Mouse (Mus musculus) midbrain, embryonic 16.5 days (tissue): ENCODE measurements around the gene Srgap3. TPM values are rescaled to one million over a fixed set of nuclear protein-coding genes. Genes with fewer than 3 reads are reported as not detected.

ENCODE experiments used
- ATAC-seq: fragments of 200-750 bp; cut with Nextera tagmentation; 2 replicates; pipeline ENCODE4 v1.8.0; 2017; ENCODE audit warnings: moderate TSS enrichment
- H3K27ac ChIP-seq: fragments of 300-500 bp; sonication (generic); 2 replicates; pipeline ENCODE4 v1.5.1; 2014; ENCODE audit warnings: mild to moderate bottlenecking, low read length, mixed read lengths
- H3K27me3 ChIP-seq: fragments of 300-500 bp; sonication (generic); 2 replicates; pipeline ENCODE4 v1.6.1; 2014; ENCODE audit warnings: low read depth, low read length, mixed read lengths; ENCODE audit not compliant: control insufficient read depth, insufficient read depth
- H3K36me3 ChIP-seq: fragments of 300-500 bp; sonication (generic); 2 replicates; pipeline ENCODE4 v1.6.1; 2014; ENCODE audit warnings: mild to moderate bottlenecking, low read length, moderate library complexity, mixed read lengths; ENCODE audit not compliant: control insufficient read depth, insufficient read depth
- H3K4me1 ChIP-seq: fragments of 300-500 bp; sonication (generic); 2 replicates; pipeline ENCODE4 v1.6.1; 2014; ENCODE audit warnings: mild to moderate bottlenecking, low read length, mixed read lengths; ENCODE audit not compliant: control insufficient read depth, insufficient read depth
- H3K4me2 ChIP-seq: fragments of 300-500 bp; sonication (generic); 2 replicates; pipeline ENCODE4 v1.6.1; 2014; ENCODE audit warnings: mild to moderate bottlenecking, low read length, mixed read lengths
- H3K4me3 ChIP-seq: fragments of 300-500 bp; sonication (generic); 2 replicates; pipeline ENCODE4 v1.5.1; 2014; ENCODE audit warnings: low read depth, mild to moderate bottlenecking, low read length, moderate library complexity, mixed read lengths
- H3K9ac ChIP-seq: fragments of 300-500 bp; sonication (generic); 2 replicates; pipeline ENCODE4 v1.6.1; 2014; ENCODE audit warnings: low read depth, low read length, mixed read lengths
- H3K9me3 ChIP-seq: fragments of 300-500 bp; sonication (generic); replicated peaks from 2 replicates; pipeline ENCODE4 v1.6.1; 2014; ENCODE audit warnings: mild to moderate bottlenecking, low read length, mixed read lengths; ENCODE audit not compliant: control insufficient read depth, poor library complexity, severe bottlenecking
- WGBS: fragments of 180-500 bp; shearing (Covaris S2); extraction: QIAGEN DNeasy Blood & Tissue Kit; methylation state at CpG from one replicate; pipeline ENCODE4 v1.1.7; 2014; 5-methylcytosine and 5-hydroxymethylcytosine counted together
- polyA plus RNA-seq: library from polyadenylated mRNA; unstranded; fragments of >200 nt; fragmentation: Nextera tagmentation; extraction: Ambion mirVana; gene quantifications from 2 replicates; pipeline ENCODE4 v1.2.1, GENCODE M21; 2015

The Srgap3 gene
- polyA plus RNA-seq, 1 experiment from 2014 or later, result 37.4 TPM

DNA sequence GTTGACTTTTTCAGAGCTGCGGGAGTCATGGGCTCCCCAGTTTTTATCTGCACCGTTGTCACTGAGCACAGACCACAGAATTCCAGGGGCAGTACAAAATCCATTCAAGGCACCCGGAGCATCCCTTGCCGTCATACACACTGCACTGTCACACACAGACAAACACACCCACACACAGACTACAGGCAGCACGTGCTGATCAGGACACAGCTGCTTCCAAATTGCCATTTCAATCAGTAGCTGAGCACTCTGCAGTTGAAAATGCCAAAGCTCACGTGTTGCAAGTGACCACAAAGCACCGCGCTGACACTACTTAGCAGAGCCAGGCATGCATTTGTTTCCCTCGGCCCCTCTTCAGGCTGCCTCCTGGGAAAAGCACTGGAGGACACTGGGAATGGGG, 7.8 kb downstream of the Srgap3 start:
- Histone ChIP-seq H3K27me3 (no peaks in the 10 kb centered on the region), H3K9ac (no peak overlapping the region), H3K4me2 (peak overlapping the region; percentile 8; the same call in 1 of the 2 replicates), H3K4me3 (no peak overlapping the region), H3K27ac (no peak overlapping the region), H3K36me3 (no peaks in the 10 kb centered on the region; the same call in 1 of the 2 replicates), H3K4me1 (peaks cover 51% of the 10 kb centered on the region), H3K9me3 (no peaks in the 10 kb centered on the region)
- WGBS, result 70% methylated on average over 9 of the region's 9 CpGs
- no peak for ATAC-seq

DNA sequence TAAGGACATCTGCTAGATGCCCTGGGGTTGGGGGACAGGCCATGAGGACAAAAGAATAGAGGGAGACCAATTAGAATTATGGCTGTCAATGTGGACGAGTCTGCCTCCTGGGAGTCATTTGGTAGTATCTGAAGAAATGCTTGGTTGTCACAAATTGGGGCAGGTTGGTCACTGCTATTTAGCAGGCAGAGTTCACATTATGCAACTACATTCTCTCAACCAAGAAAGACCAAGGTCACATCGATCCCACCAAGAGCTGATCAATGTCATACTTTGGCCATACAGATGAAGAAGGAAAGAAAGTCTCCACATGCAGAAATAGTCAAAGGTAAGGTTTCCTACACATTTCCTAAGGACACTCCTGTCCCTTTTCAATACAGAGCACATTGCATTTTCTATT, 9.3 kb downstream of the Srgap3 start:
- H3K4me3 ChIP-seq, result no peak overlapping the region
- H3K27ac ChIP-seq, result no peak overlapping the region
- H3K36me3 ChIP-seq, result no peaks in the 10 kb centered on the region; the same call in 1 of the 2 replicates
- H3K9ac ChIP-seq, result no peak overlapping the region
- 81% methylated on average over 2 of the region's 2 CpGs for WGBS
- ATAC-seq, result no peak
- no peak overlapping the region for H3K4me2 ChIP-seq
- no peaks in the 10 kb centered on the region for H3K9me3 ChIP-seq
- H3K4me1 ChIP-seq, result peaks cover 46% of the 10 kb centered on the region
- H3K27me3 ChIP-seq, result no peaks in the 10 kb centered on the region

DNA sequence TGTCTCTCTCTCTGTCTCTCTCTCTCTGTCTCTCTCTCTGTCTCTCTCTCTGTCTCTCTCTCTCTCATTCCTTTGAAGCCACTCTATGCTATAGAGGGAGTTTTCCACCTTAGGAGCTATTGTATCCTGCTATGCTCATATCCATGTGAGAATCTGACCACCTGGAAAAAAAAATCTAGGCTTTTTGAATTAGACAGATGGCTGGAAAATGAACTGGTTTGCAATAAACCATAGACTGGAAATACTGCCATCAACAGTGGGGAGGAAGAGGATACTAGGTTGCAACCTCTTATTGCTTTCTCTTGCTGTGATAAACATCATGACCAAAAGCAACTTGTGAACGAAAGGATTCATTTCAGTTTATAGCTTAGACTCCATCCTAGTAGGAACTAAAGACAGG, 12.6 kb downstream of the Srgap3 start:
- Histone ChIP-seq H3K4me1 (peaks cover 53% of the 10 kb centered on the region), H3K4me2 (no peak overlapping the region)
- ATAC-seq, result no peak

DNA sequence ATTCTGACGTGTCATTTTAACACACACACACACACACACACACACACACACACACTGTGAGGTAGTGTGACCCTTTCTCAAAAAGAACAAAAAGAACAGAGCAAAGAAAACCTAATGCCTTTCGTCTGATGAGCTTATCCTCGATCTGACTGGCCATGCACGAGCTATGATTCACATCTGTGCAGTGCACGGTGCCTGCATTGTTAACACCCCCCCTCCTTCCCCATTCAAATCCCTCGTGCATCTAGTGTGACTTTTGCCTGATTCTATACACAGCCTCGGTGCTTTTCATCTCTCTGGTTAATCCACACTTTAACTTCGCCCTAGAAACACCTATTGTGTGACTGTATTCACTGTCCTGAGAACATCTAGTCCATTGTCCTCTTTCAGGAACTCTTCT, 14.5 kb downstream of the Srgap3 start:
- Histone ChIP-seq H3K9ac (peak overlapping the region; percentile 32; the same call in 1 of the 2 replicates), H3K27ac (0 out of 2 replicates have a peak overlapping the region, but pooled peaks have one; percentile 2), H3K4me3 (no peak overlapping the region), H3K4me1 (peaks cover 60% of the 10 kb centered on the region), H3K36me3 (no peaks in the 10 kb centered on the region), H3K9me3 (no peaks in the 10 kb centered on the region), H3K27me3 (no peaks in the 10 kb centered on the region), H3K4me2 (peak overlapping the region; percentile 8; the same call in 1 of the 2 replicates)
- no peak for ATAC-seq
- WGBS, result 9% methylated on average over 8 of the region's 8 CpGs

More for the DNA sequence above, 12.6 kb downstream of the Srgap3 start:
- no peak overlapping the region for H3K27ac ChIP-seq
- WGBS, result 86% methylated on average over 1 of the region's 1 CpGs
- H3K4me3 ChIP-seq, result no peak overlapping the region
- H3K27me3 ChIP-seq, result no peaks in the 10 kb centered on the region
- no peaks in the 10 kb centered on the region for H3K36me3 ChIP-seq
- H3K9me3 ChIP-seq, result no peaks in the 10 kb centered on the region
- no peak overlapping the region for H3K9ac ChIP-seq

DNA sequence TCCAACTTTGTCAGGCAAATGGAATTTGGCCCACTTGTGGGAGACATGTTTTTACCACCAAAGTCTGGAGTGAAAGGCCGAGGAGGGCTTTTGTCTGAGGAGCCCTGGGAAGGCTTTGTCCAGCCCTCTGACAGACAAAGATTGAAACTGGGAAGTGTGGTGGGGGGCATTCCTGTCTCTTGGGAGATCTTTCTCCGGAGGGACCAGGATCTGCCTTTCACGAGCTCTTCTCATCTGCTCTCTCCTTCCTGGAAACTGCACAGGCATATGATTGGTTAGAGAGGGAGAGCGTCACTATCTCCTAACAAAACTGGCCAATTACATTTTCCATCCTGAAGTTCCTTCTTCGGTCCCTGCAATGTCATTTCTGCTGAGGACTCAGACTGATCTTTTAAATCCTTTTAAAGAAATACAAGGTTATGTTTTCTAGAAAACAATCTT, 17.0 kb downstream of the Srgap3 start:
- Histone ChIP-seq H3K27me3 (no peaks in the 10 kb centered on the region), H3K9me3 (no peaks in the 10 kb centered on the region), H3K4me1 (peaks cover 72% of the 10 kb centered on the region), H3K27ac (peak overlapping the region; percentile 75), H3K9ac (no peak overlapping the region), H3K4me2 (peak overlapping the region; percentile 45), H3K36me3 (no peaks in the 10 kb centered on the region), H3K4me3 (no peak overlapping the region)
- WGBS, result 5% methylated on average over 5 of the region's 5 CpGs
- ATAC-seq, result peak; percentile 75

DNA sequence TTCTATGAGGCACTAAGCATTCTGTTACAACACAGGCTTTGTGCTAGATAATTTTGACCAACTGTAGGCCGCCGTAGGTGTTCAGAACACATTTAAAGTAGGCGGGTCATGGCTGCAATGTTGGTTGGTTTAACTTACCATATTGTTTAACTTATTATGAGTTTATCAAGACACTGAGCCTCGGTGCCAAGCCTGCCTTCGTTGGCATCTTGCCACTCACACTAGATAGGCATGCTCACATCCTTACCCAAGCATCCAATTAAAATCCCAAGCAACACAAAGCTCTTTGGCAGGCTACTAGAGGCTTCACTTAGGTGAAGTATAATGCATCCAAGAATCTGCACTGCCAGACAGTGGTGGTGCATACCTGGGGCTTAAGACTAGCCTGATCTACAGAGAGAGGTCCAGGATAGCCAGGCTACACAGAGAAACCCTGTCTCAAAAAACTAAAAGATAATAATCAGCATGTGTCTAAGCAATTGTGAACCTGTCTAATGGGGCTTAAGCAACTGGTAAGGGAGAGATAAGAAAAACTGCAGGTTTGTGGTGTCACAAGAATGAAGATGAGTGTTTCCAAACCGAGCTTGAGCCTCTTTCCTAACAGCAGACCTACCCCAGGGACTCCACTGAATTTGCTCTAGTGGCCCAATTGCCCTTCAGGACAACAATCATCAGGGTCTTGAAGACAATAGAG, 17.6 kb downstream of the Srgap3 start:
- Histone ChIP-seq H3K36me3 (no peaks in the 10 kb centered on the region), H3K27me3 (no peaks in the 10 kb centered on the region), H3K9ac (no peak overlapping the region), H3K4me1 (peaks cover 73% of the 10 kb centered on the region), H3K4me2 (peak overlapping the region; percentile 45), H3K9me3 (no peaks in the 10 kb centered on the region), H3K4me3 (no peak overlapping the region), H3K27ac (peak overlapping the region; percentile 75)
- peak; percentile 16; the same call in 1 of the 2 replicates for ATAC-seq
- WGBS, result 71% methylated on average over 6 of the region's 6 CpGs

DNA sequence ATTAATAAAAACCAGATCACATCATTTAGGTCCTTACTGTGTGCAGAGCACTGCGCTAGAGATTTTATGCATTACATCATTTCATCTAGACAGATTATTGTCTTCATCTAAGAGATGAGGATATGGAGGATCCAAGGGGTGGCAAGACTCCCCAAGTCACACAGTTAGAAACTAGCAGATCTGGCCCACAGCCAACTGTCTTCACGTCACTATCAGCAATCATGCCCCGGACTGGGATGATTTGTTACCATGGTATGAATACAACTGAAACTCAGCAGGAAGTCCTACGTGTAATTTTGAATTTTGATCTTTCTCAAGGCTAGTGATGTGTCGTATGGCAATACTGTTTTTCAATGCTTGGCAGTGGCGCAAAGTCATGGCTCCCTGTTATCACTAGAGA, 18.2 kb downstream of the Srgap3 start:
- Histone ChIP-seq H3K4me2 (no peak overlapping the region), H3K9ac (no peak overlapping the region), H3K36me3 (no peaks in the 10 kb centered on the region), H3K4me1 (peaks cover 78% of the 10 kb centered on the region), H3K27me3 (no peaks in the 10 kb centered on the region), H3K9me3 (no peaks in the 10 kb centered on the region), H3K27ac (no peak overlapping the region), H3K4me3 (no peak overlapping the region)
- ATAC-seq, result no peak
- 67% methylated on average over 6 of the region's 6 CpGs for WGBS

DNA sequence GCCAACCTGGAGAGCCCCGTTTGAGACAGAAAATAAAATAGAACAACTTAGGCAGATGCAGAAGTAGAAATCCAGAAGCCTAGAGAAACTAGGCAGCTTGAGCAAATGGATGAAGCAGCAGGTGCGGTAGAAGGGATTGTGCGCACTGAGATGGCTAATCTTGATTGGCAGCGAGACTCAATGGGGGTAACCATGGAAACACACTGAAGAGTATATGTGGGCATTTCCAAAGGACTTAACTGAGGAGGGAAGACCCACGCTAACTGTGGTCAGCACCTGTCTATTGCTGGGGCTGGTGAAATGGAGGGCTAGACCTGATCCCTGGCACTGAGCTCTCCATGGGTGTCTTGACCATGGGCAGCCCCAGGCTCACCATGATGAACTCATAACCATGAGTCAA, 19.7 kb downstream of the Srgap3 start:
- Histone ChIP-seq H3K4me3 (no peak overlapping the region), H3K4me1 (peaks cover 71% of the 10 kb centered on the region), H3K27me3 (no peaks in the 10 kb centered on the region), H3K36me3 (no peaks in the 10 kb centered on the region), H3K4me2 (no peak overlapping the region), H3K27ac (peak overlapping the region; percentile 38), H3K9ac (no peak overlapping the region), H3K9me3 (no peaks in the 10 kb centered on the region)
- 11% methylated on average over 5 of the region's 5 CpGs for WGBS
- peak; percentile 31; the same call in 1 of the 2 replicates for ATAC-seq

DNA sequence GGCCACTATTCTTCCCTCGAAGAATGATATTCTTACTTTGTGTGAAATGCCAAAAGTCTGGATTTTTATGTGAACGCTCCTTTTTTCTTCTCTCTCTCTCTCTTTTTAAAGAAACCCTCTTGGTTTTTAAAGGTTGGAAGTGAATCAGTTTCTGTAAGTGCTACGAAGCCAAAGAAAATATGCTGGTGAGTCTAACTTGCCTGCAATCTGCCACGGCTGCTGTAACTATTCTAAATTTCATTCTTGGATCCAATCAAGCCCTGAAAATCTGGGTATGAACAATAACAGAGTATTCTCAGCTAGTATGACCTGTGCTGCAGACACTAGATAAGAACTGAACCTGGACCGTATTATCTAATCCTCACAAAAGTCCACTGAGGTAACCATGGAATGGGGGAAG, 21.1 kb downstream of the Srgap3 start:
- H3K27ac ChIP-seq, result 0 out of 2 replicates have a peak overlapping the region, but pooled peaks have one; percentile 10
- H3K4me2 ChIP-seq, result no peak overlapping the region
- H3K9ac ChIP-seq, result no peak overlapping the region
- 83% methylated on average over 5 of the region's 5 CpGs for WGBS
- H3K36me3 ChIP-seq, result no peaks in the 10 kb centered on the region
- H3K4me3 ChIP-seq, result no peak overlapping the region
- H3K27me3 ChIP-seq, result no peaks in the 10 kb centered on the region
- peaks cover 61% of the 10 kb centered on the region for H3K4me1 ChIP-seq
- ATAC-seq, result no peak
- H3K9me3 ChIP-seq, result no peaks in the 10 kb centered on the region
